Mouse (Mus musculus) cerebellum, postnatal 10 days (tissue): Measurements from ENCODE around the gene Tmem216.

Experiments used
- DNase-seq, 2 experiments: peaks; one replicate each; pipeline ENCODE4 v3.0.0; 2021; ENCODE audit warnings: mixed read lengths in 2 of 2

Gene Tmem216

DNA sequence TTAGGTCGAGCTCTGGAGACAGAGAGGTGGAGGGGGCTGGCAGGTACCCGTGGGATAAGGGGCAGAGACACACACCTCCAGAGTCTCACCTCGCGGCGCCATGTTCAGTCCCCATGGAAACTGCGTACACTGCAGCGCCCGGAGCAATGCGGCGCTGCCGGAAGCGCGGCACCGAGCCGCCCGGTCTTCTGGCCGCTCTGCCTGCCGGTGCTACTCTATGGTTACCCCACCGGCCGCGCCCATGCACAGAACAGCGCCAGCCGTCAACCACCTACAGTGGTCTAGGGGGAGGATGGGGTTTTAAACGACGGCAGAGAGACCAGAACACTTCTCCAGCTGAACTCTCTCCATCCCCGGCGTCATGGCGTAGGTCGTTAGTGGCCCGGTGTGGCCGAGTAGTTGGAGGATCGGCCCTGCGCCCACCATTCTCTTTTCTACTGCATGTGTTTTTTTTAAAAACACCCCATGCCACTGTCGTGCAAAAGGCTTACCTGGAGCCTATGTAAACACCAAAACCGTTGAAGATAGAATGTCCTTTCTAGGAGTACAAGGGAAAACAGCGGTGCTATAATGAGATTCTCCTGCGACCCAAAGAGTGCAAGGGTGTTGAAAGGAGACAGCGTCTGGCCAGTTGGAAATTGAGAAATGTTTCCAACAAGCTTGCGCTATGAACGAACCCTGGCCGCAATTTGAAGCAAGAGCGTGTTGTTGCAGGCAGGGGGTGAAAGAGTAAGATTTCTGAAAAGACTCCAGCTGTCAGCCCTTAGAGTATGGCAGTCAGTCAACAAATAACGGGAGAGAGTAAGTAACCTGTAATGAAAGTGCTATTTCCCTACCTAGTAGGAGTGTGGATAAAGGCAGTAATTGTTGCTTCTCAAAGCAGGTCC is at the start of gene Tmem216:
TSS of gene Tmem216 (minus strand) at position 615 of the 887 bp plus-strand sequence.
- DNase-seq = peak; percentile 88 to 92

DNA sequence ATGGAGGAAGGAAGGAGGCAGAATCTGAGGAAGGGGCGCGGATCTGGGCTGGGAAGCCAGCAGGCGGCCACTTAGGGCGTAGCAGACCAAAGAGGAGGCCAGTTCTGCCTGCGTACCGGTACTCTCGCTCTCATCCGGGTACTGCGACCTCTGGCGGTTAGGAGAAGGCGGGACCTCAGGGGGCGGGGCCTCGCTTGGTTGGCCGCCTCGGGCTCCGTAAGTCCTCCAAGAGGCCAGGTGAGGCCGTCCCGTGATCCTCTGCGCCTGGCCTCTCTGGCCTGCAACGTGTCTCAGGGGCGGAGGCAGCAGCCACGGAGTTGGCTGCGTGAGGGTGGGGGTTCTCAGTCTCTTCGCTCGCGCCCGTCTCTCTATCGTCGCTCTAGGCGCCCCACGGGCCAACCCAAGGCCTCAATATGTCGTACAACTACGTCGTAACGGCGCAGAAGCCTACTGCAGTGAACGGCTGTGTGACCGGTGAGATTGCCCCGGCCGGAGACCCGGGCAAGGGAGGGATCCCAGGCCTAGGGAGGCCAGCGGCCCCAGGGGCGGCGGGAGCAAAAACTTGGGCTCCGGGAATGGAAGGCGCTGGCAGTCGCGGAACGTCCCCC is 49.4 kb upstream of the Tmem216 start, which contains the start of the genes Ddb1 and Tkfc:
TSS of gene Ddb1 (plus strand) at position 35 of the 608 bp plus-strand sequence.
TSS of gene Tkfc (minus strand) at position 362 of the 608 bp plus-strand sequence.
- peak; percentile 100 for DNase-seq

DNA sequence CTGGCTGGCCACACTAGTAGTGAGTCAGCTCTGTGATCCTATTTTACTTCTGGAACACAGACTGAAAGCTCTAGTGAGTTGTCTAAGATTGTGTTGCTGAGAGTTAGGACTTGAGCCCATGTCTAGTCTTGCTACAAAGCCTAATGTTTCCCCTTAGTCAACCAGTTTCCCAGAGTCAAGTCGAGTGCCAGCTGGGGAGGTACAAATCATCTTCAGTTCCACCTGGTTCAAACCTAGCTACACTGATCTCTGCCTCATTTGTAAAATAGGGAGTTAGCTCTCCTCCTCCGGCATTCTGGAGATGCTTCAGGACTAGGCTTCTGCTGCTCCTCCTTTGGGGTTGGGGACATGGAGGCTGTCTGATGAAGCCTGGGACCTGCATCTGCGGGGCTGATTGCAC is 48.5 kb upstream of the Tmem216 start:
- no peak for DNase-seq

DNA sequence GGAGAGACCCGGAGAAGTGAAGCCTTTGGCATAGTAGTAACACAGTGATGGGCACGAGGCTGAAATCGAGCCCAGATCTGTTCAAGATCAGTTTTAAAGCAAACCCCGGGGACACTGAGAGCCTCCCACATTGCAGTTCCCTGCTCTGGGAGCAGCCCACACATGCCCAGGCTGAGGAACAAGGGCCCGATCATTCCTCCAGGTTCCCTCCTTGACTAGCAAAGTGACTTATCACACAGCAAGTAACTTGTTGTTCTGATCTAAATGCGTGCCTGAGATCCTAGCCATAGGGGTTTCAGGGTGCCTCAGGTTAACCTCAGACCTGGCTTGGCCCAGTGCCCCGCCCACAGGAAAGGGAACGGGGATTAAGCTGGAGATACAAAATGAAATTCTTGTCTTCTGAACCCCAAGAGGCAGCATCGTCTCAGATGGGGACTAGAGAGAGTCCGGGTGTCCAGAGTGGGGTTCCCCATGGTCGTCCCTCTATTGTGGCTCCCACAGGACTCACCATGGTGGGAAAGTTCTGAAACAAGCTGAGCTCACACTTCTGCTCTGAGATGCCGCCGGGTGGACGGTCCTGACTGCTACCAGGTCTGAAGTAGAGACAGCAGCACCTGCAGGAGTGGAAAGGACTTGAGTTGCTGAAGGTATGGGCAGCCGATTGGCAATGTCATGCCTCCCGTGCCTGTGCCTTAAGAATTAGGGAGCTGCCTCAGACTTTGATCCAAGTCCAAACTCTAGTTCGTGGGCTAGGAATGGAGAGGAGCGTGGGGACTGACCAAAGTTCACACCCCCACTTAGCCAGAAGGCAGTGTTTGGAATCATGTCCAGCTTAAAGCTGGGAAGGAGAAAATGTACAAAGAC is 47.9 kb upstream of the Tmem216 start:
- DNase-seq = peak; percentile 33 to 36

DNA sequence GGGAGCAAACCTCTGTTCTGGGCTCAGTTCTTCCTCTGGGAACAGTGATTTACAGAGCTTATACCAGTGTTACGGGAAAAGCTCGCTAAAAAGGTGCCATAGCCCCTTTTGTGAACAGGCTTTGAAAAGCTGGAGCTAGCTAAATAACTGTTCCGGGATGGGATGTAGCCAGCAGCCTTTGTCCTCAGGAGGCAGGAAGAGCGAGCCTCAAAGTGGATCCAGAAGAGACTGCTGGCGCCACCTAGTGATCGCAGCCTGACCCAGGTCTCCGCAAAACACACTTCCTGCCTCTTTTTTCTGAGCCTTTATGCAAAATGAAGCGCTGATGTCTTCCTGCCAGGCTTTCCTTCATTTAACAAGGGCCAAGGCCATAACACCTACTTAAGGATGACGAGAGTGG is 46.7 kb upstream of the Tmem216 start:
- DNase-seq = peak; percentile 96 to 97

DNA sequence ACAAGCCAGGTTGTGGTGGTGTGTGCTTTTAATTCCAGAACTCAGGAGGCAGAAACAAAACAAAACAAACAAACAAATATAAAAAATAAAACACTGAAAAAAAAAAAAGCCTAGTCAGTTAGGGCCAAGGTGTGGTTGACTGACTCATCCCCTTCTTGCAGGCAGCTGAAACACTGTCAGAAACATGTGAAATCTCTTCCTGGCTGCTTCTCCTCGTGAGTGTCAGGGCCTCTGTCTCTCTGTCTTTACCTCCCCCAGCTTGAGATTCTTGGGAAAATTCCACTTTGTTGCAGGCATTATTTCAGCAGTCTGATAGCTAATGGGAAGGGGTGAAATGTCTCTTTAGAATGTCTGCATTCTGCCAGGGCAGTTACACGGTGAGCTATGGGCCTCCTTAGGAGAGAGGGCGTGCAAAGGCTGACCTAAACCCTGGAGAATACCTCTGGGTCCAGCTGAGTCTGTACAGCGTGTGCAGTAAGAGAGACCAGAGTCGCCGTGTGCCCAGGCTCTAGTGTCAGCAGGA is 46.3 kb upstream of the Tmem216 start:
- DNase-seq = no peak

DNA sequence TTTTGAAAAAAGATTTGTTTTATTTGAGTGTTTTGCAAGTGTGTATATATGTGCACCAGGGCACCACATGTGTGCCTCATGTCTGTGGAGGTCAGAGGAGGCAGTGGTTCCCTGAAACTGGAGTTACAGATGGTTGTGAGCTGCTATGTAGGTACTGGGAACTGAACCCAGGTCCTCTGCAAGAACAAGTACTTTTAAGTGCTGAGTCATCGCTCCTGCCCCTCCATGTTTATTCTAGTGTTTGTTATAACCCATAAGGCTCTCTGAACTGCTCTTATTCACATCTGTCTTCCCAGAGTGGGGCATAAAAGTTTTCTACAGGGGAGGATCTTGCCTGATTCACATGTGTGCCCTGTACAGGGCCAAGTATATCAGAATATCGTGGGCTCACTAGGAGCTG is 43.6 kb upstream of the Tmem216 start:
- no peak for DNase-seq

DNA sequence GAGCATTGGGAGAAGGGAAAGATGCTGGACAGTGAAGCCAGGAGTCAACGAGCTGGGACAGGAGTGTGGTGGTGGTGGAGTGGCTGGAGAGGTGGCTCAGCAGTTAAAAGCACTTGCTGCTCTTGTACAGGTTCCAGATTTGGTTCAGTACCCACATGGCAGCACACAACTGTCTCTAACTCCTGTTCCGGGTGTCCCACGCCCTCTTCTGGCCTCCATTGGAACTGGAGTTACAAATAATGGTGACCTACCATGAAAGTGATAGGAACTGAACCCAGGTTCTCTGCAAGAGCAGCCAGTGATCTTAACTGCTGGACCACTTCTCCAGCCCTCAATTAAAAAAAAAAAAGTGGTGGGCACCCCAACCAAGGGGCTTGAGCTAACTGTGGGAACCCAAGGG is 42.1 kb upstream of the Tmem216 start:
- DNase-seq = no peak

DNA sequence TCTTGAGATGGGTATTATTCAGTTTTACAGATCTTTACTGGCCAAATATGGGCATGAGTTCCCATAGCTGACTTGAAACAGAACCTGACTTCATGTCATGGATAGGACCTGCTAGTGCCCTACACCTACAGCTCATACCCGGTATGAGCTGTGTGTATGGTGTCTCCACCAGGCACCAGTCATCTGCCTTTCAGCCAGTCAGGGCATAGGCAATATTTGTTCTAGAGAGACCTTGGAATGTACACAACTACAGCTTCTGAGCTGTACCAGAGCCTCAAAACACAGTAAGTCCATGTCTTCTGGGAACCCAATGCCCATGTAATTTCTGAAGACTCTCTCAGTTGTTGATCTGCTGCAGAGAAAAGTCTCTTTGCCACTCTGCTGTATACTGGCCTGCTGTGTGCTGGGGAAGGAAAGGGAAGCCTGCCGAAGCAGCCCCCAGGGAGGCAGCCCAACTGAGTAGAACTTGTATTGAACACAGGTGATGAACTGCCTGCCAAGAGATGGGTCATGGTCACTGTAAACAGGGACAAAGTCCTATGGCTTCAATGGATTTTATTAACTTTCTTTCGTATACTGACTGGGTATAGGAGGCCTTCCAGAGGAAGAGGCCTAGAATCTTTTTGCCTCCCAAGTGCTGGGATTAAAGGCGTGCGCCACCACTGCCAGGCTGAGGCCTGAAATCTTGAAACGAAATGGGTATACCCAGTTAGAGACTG is 35.8 kb upstream of the Tmem216 start:
- DNase-seq = no peak

DNA sequence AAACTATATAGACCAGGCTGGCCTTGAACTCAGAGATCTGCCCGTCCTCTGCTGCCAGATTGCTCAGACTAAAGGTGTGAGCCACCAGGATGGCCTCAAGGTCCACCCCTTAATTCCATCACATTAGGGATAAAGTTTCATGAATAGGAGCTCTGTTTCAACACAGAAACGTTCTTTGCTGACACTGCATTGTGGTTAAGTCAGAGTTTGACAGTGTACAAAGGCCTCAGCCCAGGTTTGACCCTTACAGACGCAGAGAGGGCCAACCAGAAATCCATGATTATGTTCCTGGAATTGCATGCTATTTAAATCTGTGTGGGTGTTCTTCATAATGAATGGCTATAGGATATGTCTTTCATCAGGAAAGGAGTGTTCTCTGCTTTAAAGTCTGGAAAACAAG is 34.3 kb upstream of the Tmem216 start:
- DNase-seq = no peak

DNA sequence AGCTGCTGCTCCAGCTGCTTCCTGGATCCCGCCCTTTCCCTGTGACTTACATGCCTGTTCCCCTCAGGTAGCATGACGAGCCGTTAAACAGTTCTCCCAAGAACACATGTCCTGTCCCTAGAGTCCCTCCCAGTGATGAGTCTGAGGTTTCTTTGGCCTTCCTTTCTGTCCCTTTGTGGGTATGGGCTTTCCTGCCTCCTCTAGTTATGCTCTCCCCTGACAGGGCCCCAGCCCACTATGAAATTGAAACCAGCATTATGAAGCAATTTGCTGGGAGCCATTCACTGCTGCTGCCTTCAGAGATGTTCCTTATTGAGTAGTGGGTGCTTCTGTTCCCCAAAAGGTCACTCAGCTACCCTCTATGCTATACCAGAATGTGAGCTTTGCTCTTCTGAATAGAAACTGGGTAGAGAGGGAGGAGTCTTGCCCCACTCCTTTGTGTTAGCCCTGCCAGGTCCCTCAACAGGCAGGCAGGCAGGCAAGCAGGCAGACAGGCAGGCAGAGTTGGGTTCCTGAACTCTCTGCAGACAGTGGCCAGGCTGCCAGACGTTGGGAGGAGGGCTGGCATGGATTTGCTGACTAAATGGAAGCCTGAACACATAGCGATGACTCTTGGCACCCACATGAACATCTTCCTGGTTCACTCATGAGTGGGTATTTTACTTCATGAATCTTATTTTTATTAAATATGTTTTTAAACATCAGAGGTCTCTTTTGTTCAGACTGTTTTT is 33.3 kb upstream of the Tmem216 start:
- no peak for DNase-seq

DNA sequence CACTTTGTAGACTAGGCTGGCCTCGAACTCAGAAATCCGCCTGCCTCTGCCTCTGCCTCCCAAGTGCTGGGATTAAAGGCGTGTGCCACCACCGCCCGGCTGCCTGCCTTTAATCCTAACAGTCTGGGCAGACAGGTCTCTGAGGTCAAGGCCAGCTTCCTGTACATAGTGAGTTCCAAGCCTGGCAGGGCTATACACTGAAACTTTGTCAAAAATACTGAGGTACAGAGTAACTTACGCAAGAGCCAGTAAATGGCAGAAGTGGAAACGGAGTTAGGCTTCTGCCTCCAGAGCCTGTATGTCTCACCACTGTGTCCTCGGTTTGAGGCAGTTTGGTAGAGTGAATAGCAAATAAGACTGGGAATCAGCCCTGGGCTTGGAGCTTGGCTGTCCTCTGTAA is 31.2 kb upstream of the Tmem216 start:
- DNase-seq = no peak

DNA sequence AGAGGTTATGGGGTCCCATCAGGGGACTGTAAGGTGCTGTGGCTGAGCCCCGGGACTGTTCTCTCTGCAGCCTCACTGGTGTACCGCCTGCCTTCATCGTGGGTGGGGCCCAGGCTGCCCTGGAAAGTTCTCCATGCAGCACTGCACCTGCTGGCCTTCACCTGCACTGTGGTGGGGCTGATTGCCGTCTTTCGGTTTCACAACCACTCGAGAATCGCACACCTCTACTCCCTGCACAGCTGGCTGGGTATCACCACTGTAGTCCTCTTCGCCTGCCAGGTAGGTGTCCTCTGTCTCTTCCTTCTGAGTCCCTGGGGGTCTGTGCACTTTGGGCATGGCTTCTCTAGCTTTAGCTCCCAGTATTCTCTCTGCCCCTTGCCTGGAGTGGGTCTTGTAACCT is 29.1 kb upstream of the Tmem216 start:
- no peak for DNase-seq

DNA sequence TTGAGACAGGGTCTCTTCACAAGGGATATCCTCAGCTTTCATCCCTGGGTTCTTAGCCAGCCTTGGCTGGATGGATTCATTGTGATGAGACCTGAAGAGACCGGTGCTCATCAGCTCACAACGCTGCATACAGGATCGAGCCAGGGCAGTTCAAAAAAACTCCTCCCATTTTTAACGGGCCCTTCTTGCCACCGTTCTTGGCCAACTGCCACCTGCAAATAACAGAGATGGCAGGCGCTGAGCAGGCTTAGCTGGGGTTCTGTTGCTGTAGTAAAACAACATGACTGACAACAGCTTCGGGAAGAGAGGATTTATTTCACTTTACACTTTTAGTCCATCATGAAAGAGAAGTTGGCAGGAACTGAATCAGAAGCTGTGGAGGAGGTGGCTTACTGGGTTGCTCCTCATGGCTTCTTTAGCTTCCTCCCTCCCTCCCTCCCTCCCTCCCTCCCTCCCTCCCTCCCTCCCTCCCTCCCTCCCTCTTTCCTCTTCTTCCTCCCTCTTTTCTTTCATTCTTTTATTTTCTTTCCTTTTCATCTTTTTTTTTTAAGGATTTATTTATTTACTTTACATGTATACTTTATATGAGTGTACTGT is 27.6 kb upstream of the Tmem216 start:
- DNase-seq = no peak

DNA sequence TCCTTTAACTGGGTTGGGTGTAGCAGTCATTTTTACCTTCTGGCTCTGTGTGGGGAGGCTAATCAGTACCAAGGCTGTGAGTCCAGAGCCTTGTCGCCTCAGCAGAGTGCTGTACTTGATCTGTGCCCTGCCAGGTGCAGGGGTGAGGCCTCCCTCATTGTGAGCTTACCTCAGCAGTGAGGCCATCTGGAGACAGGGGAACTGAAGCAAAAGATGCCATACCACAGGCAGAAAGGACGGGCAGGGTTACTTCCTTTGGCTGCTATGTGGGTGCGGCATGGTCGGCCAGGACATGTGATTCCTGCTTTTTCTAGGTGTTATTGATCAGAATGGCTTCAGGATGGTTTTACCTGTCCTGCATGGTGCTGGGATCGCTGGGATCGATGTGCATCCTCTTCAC is 25.9 kb upstream of the Tmem216 start:
- no peak for DNase-seq

DNA sequence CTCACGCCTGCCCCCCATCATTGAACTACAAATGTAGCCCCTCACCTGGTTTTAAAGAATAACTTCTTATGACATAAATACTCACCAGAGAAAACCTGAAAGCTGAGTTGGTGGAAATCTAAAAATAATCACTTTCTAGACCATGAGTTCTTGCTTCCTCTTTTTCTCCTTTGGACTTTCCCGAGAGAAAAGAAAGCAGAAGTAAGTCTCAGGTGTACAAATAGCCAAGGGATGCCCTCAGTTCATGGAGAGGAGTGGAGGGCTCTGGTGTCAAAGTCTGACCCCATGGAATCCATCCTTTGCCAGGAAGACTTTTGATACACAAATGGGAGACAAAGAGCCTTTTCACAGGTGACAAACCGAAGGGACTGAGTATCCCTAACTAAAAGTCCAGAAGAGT is 24.7 kb upstream of the Tmem216 start:
- no peak for DNase-seq

DNA sequence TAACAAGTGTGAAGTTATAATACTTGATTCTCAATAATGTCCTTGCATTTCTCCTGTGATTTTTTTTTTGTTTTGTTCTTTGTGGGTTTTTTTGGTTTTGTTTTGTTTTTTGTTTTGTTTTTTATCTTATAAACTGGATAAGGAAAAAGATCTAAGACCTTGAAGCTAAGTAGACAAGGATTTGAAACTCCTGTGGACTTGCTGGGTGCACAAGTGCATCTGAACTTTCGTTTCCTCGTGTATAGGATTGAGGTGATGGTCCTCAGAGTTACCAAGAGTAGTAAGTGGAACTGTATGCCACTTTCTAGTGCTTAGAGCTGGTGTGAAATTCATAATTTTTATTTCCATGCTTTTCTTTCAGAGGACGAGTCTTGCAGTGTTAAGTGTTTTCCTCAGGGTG is 24.1 kb upstream of the Tmem216 start:
- DNase-seq = no peak

DNA sequence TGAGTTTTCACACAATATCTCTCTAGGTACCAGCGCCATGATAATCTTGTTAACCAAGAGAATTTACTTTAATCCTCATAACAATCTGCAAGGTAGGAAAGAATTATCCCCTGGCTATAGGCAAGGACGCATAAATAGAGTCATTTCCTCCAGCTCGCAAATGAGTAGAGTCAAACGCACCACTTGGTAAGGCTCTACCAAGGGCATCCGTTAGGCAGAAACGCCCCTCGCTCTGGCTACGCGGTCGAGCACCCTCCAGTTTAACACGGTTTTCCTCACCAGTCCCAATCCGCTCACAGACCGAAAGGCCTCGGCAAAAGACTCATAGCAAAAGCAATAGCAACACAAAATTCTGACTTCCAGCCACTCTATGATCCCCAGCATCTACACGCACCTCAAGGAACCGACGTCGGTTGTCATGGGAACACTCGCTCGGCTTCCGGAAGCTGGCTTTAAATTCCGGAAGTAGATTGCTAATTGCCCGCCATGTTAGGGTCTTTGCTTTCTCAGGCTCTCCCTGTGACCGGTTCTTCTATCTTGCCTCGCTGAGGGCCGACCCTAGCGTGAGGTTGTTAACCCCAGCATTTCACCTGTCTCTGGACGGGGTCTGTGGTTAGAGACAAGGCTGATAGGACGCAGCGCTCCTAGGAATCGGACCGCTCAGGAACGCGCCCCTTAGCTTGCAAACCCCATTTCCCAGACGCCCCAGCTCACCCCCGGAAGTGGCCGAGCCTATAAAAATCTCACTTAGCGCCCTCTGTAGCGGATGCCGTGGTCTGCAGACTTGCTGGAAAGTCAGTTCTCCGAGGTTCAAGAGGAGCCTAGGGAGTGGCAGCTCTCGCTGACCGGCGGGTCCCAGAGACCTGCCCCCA is 20.9 kb upstream of the Tmem216 start, which contains the start of the genes Cyb561a3 and Tmem138:
TSS of gene Cyb561a3 (plus strand) at position 483 of the 872 bp plus-strand sequence.
TSS of gene Tmem138 (minus strand) at position 673 of the 872 bp plus-strand sequence.
- DNase-seq = peak; percentile 95

DNA sequence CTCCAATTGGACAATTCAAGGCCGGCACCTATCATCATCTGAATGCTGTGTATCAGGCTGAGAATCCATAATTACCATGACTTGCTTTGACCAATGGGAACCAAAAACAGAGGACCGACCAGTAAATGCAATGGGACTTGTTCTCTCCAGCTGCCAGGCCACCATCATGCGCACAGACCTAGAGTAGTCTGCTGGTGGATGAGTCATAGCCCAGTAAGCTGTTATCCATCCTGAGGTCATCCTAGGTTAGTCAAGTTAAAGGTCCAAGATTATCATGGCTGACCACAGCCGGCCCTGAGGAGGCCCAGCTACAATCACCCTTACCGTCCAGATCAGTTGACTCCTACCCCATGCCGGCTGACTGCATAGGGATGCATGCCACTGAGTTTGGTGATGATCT is 13.6 kb upstream of the Tmem216 start:
- DNase-seq = no peak

DNA sequence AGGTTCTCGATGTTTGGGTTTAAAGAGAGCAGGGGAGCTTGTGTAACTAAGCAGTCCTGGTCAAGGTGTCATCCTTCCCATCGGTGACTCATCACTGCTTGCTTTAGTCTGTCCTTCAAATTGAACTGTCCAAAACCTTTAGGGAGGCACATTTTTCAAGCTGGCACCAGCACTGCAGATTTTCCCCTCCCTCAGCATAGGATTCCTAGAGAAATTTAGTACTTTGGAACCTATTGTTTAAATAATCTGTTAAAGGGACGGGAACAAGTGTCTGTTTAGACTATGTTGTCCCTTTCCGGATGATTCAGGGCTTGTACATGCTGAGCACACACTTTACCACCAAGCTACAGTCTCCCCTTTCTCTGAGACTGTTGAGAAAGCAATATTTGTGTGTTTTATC is 9.2 kb upstream of the Tmem216 start:
- no peak for DNase-seq
